Mouse (Mus musculus) lung, postnatal 0 days (tissue): Measurements from ENCODE around the gene Kcnh1.

Experiments used
- CTCF ChIP-seq: IDR thresholded peaks from 2 replicates; pipeline ENCODE4 v1.5.1; 2016; ENCODE audit warnings: antibody characterized with exemption, mild to moderate bottlenecking
- EP300 ChIP-seq: IDR thresholded peaks from 2 replicates; pipeline ENCODE4 v1.6.1; 2016; ENCODE audit warnings: antibody characterized with exemption, mild to moderate bottlenecking, control low read depth

DNA sequence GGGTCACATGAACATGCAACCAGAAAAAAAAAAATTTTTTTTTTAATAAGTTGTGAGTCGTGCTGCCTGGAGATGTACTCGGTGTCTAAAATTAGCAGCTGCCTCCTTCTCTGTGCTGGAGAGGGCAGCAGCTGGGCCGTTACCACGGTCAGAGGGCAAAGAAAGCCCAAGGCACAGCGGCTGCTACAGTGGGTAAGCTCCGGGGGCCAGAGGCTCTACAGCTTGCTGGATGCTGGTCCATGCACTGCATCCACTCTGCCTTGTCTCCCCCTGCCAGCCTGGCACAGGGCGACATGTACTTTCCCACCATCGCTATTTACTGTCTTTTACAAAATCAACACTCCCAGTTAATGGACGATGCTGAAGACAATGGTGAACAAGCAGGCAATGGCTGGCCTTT, 353.5 kb downstream of the Kcnh1 start:
- no peak for TF ChIP-seq CTCF
- no peak for TF ChIP-seq EP300
